Mouse (Mus musculus) testis, postnatal 14 days (tissue): ENCODE results near the gene Ilf2.

ENCODE experiments used
- DNase-seq: peaks from one replicate; pipeline ENCODE4 v3.0.0; 2021; ENCODE audit warnings: low spot score

Gene Ilf2

GRCm38 (mm10) chr3:90475831-90476611 is at the start of gene Ilf2:
Ilf2 (plus strand) TSS chr3:90476126.
- peak; percentile 97 for DNase-seq

GRCm38 (mm10) chr3:90427574-90427973 is 48.4 kb upstream of the Ilf2 start:
- DNase-seq: no peak

GRCm38 (mm10) chr3:90428186-90428585 is 47.7 kb upstream of the Ilf2 start:
- DNase-seq: no peak

- no peak for DNase-seq
These were observed 46.4 kb upstream of the Ilf2 start for GRCm38 (mm10) chr3:90429576-90429975.

- DNase-seq: no peak
These were observed 43.6 kb upstream of the Ilf2 start for GRCm38 (mm10) chr3:90432348-90432747.

- peak; percentile 70 for DNase-seq
These were observed 43.1 kb upstream of the Ilf2 start for GRCm38 (mm10) chr3:90432811-90433219.

GRCm38 (mm10) chr3:90433381-90434020 is 42.4 kb upstream of the Ilf2 start, which contains the start of gene Ints3:
Ints3 (minus strand) TSS chr3:90433622.
- peak; percentile 100 for DNase-seq

GRCm38 (mm10) chr3:90434073-90434730 is 41.7 kb upstream of the Ilf2 start:
- peak; percentile 41 for DNase-seq

- DNase-seq: no peak
These were observed 38.8 kb upstream of the Ilf2 start for GRCm38 (mm10) chr3:90437131-90437530.

GRCm38 (mm10) chr3:90440756-90441155 is 35.2 kb upstream of the Ilf2 start:
- no peak for DNase-seq

GRCm38 (mm10) chr3:90443977-90444376 is 31.9 kb upstream of the Ilf2 start:
- DNase-seq: no peak

- DNase-seq: no peak
These were observed 30.3 kb upstream of the Ilf2 start for GRCm38 (mm10) chr3:90445417-90446200.

- DNase-seq: peak; percentile 84
These were observed 29.4 kb upstream of the Ilf2 start for GRCm38 (mm10) chr3:90446389-90447122.

GRCm38 (mm10) chr3:90447123-90447494 is 28.8 kb upstream of the Ilf2 start:
- DNase-seq: no peak

- DNase-seq: no peak
These were observed 27.3 kb upstream of the Ilf2 start for GRCm38 (mm10) chr3:90448626-90449025.

GRCm38 (mm10) chr3:90450874-90451273 is 25.1 kb upstream of the Ilf2 start:
- no peak for DNase-seq

- no peak for DNase-seq
These were observed 24.4 kb upstream of the Ilf2 start for GRCm38 (mm10) chr3:90451396-90452095.

- peak; percentile 59 for DNase-seq
These were observed 21.0 kb upstream of the Ilf2 start for GRCm38 (mm10) chr3:90454931-90455330.

- DNase-seq: no peak
These were observed 16.2 kb upstream of the Ilf2 start for GRCm38 (mm10) chr3:90459727-90460126.

- DNase-seq: no peak
These were observed 15.6 kb upstream of the Ilf2 start for GRCm38 (mm10) chr3:90460315-90460714.

GRCm38 (mm10) chr3:90461935-90462334 is 14.0 kb upstream of the Ilf2 start:
- DNase-seq: no peak
